Mouse (Mus musculus) forebrain, embryonic 15.5 days (tissue): ENCODE results near the gene Smarcad1. TPM values are rescaled to one million over a fixed set of nuclear protein-coding genes. Genes with fewer than 3 reads are reported as not detected.

Experiments used
- ATAC-seq: fragments of 200-750 bp; cut with Nextera tagmentation; replicated peaks from 2 replicates; pipeline ENCODE4 v1.8.0; 2017; ENCODE audit warnings: mild to moderate bottlenecking, moderate TSS enrichment, moderate library complexity
- H3K27ac ChIP-seq: fragments of 300-500 bp; sonication (generic); replicated peaks from 2 replicates; pipeline ENCODE4 v1.5.1; 2015; ENCODE audit warnings: mild to moderate bottlenecking, inconsistent platforms
- H3K27me3 ChIP-seq: fragments of 300-500 bp; sonication (generic); 2 replicates; pipeline ENCODE4 v1.6.1; 2015; ENCODE audit warnings: inconsistent platforms
- H3K36me3 ChIP-seq: fragments of 300-500 bp; sonication (generic); 2 replicates; pipeline ENCODE4 v1.6.1; 2015; ENCODE audit warnings: mild to moderate bottlenecking, inconsistent platforms
- H3K4me1 ChIP-seq: fragments of 300-500 bp; sonication (generic); 2 replicates; pipeline ENCODE4 v1.6.1; 2015; ENCODE audit warnings: inconsistent platforms
- H3K4me2 ChIP-seq: fragments of 300-500 bp; sonication (generic); replicated peaks from 2 replicates; pipeline ENCODE4 v1.6.1; 2015; ENCODE audit warnings: mild to moderate bottlenecking, inconsistent platforms
- H3K4me3 ChIP-seq: fragments of 300-500 bp; sonication (generic); 2 replicates; pipeline ENCODE4 v1.5.1; 2015; ENCODE audit warnings: mild to moderate bottlenecking, inconsistent platforms
- H3K9ac ChIP-seq: fragments of 300-500 bp; sonication (generic); replicated peaks from 2 replicates; pipeline ENCODE4 v1.6.1; 2015; ENCODE audit warnings: mild to moderate bottlenecking, inconsistent platforms
- H3K9me3 ChIP-seq: fragments of 300-500 bp; sonication (generic); 2 replicates; pipeline ENCODE4 v1.6.1; 2016; ENCODE audit warnings: inconsistent platforms
- WGBS: fragments of 180-500 bp; shearing (Covaris S2); methylation state at CpG from one replicate; pipeline ENCODE4 v1.1.7; 2015; ENCODE audit warnings: mixed read lengths; 5-methylcytosine and 5-hydroxymethylcytosine counted together
- polyA plus RNA-seq: library from polyadenylated mRNA; unstranded; fragments of >200 nt; fragmentation: Nextera tagmentation; extraction: Ambion mirVana; gene quantifications from 2 replicates; pipeline ENCODE4 v1.2.1, GENCODE M21; 2015

Smarcad1 gene
- polyA plus RNA-seq, 1 experiment from 2014 or later = 106 TPM

- no peak overlapping the region for H3K9ac ChIP-seq
- no peaks in the 10 kb centered on the region for H3K9me3 ChIP-seq
- H3K27ac ChIP-seq = no peak overlapping the region
- 94% methylated on average over 4 of the region's 4 CpGs for WGBS
- ATAC-seq = no peak
- H3K4me1 ChIP-seq = no peaks in the 10 kb centered on the region
- H3K4me2 ChIP-seq = no peak overlapping the region
- no peaks in the 10 kb centered on the region for H3K36me3 ChIP-seq
- H3K27me3 ChIP-seq = no peaks in the 10 kb centered on the region
- no peak overlapping the region for H3K4me3 ChIP-seq
Measured at GRCm38 (mm10) chr6:65157042-65157441, 114.7 kb downstream of the Smarcad1 start.

- ATAC-seq = no peak
- WGBS = 33% methylated on average over 4 of the region's 4 CpGs
- H3K9me3 ChIP-seq = no peaks in the 10 kb centered on the region
- no peak overlapping the region for H3K9ac ChIP-seq
- no peaks in the 10 kb centered on the region for H3K27me3 ChIP-seq
- no peak overlapping the region for H3K4me2 ChIP-seq
- no peaks in the 10 kb centered on the region for H3K36me3 ChIP-seq
- no peaks in the 10 kb centered on the region for H3K4me1 ChIP-seq
- no peak overlapping the region for H3K27ac ChIP-seq
- H3K4me3 ChIP-seq = no peak overlapping the region
Measured at GRCm38 (mm10) chr6:65159381-65159942, 117.1 kb downstream of the Smarcad1 start.

- 87% methylated on average over 6 of the region's 6 CpGs for WGBS
- Histone ChIP-seq H3K27me3 (no peaks in the 10 kb centered on the region), H3K4me3 (no peak overlapping the region), H3K9ac (no peak overlapping the region), H3K36me3 (no peaks in the 10 kb centered on the region), H3K9me3 (no peaks in the 10 kb centered on the region), H3K4me2 (no peak overlapping the region), H3K4me1 (no peaks in the 10 kb centered on the region), H3K27ac (no peak overlapping the region)
- ATAC-seq = no peak
Measured at GRCm38 (mm10) chr6:65164137-65164536, 121.8 kb downstream of the Smarcad1 start.

GRCm38 (mm10) chr6:65164977-65165376 is 122.6 kb downstream of the Smarcad1 start:
- Histone ChIP-seq H3K27ac (no peak overlapping the region), H3K27me3 (no peaks in the 10 kb centered on the region), H3K9me3 (no peaks in the 10 kb centered on the region), H3K4me3 (no peak overlapping the region), H3K36me3 (no peaks in the 10 kb centered on the region), H3K4me2 (no peak overlapping the region), H3K4me1 (no peaks in the 10 kb centered on the region), H3K9ac (no peak overlapping the region)
- ATAC-seq = no peak
- WGBS = 70% methylated on average over 5 of the region's 5 CpGs

Other genes with a start within 250 kb of the Smarcad1 start
- gene Hpgds, start 102.3 kb downstream of the Smarcad1 start, polyA plus RNA-seq = 4.7 and 5.9 TPM in 2 replicates